Mouse (Mus musculus): ENCODE measurements around the gene 4922502D21Rik. TPM values are rescaled to one million over a fixed set of nuclear protein-coding genes. Genes with fewer than 3 reads are reported as not detected.

4922502D21Rik gene
- polyA plus RNA-seq, 1 experiment: not detected

DNA sequence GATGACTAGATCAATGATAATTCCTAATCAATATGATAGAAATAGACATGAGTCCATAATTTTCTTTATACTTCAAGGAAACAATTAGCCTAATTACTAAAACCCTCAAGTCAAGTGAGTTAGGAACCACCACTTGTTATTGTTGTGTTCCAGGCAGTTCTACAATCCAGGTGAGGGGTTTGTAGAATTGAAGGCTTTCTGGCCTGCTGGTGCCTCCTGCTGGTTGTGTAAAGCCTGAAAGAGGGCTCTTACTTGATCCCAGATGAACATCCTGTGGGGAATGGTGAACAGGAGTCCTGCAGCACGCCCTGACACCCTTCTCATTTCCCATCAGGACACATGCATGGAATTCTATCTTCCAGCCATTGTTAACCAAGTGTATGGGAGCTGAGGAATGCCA is 13.2 kb downstream of the 4922502D21Rik start:
- H3K4me3 ChIP-seq (replicated peaks): no peak overlapping the region
- H3K4me1 ChIP-seq (ENCODE audit: control insufficient read depth): no peaks in the 10 kb centered on the region
- TF ChIP-seq TAL1 (IDR thresholded peaks at IDR 0.05; ENCODE audit: low read length) (no peak), GATA1 (IDR thresholded peaks at IDR 0.05; ENCODE audit: low read length) (no peak)
- H3K9me3 ChIP-seq (ENCODE audit: control insufficient read depth, low read length): no peaks in the 10 kb centered on the region
- no peaks in the 10 kb centered on the region for H3K36me3 ChIP-seq (ENCODE audit: control insufficient read depth)
- no peaks in the 10 kb centered on the region for H3K27me3 ChIP-seq (ENCODE audit: control insufficient read depth)

DNA sequence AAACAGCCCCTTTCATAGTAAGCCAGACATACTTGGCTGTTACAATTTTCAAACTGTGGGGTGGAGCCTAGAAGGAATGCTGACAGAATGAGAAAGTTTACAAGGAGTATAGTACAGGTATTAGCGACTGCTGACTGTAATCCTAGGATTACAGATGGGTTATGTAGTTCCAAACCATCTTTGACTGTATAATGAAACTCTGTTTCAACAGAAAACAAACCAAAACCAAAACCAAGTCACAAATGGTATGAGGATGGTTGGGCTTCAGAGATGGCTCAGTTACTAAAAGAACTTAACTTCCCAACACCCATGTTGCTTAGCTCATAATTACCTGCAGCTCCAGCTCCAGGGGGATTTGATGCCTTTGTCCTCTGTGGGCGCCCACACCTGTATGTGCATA is 15.1 kb downstream of the 4922502D21Rik start:
- TF ChIP-seq TAL1 (IDR thresholded peaks at IDR 0.05; ENCODE audit: low read length): no peak
- no peak for TF ChIP-seq GATA1 (IDR thresholded peaks at IDR 0.05; ENCODE audit: low read length)
- no peak overlapping the region for H3K4me3 ChIP-seq (replicated peaks)

DNA sequence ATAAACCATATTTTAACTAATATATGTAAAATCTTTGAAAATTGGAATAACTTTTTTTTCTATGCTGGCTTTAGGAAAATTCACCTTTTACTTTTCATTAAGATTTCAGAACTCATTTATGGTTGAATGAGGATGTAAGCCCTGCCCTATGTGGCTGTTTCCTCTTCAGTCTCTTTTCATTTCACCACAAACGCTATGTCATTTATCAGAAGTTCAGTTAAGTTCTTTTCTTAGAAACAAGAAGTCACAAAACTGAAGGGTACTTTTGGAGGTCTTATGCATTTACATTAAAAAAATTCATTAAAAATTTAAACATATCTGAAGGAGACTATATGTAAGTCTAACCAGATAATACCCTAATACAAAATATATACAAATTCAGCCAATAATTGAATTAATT is 15.9 kb downstream of the 4922502D21Rik start:
- H3K4me1 ChIP-seq (ENCODE audit: control insufficient read depth): no peaks in the 10 kb centered on the region
- no peaks in the 10 kb centered on the region for H3K9me3 ChIP-seq (ENCODE audit: control insufficient read depth, low read length)
- no peak for TF ChIP-seq TAL1 (IDR thresholded peaks at IDR 0.05; ENCODE audit: low read length)
- no peak for TF ChIP-seq GATA1 (IDR thresholded peaks at IDR 0.05; ENCODE audit: low read length)
- H3K36me3 ChIP-seq (ENCODE audit: control insufficient read depth): no peaks in the 10 kb centered on the region
- H3K4me3 ChIP-seq (replicated peaks): no peak overlapping the region
- no peaks in the 10 kb centered on the region for H3K27me3 ChIP-seq (ENCODE audit: control insufficient read depth)

More for the DNA sequence above, 15.1 kb downstream of the 4922502D21Rik start:
- no peaks in the 10 kb centered on the region for H3K27me3 ChIP-seq (ENCODE audit: control insufficient read depth)
- H3K9me3 ChIP-seq (ENCODE audit: control insufficient read depth, low read length): no peaks in the 10 kb centered on the region
- H3K4me1 ChIP-seq (ENCODE audit: control insufficient read depth): no peaks in the 10 kb centered on the region
- no peaks in the 10 kb centered on the region for H3K36me3 ChIP-seq (ENCODE audit: control insufficient read depth)

DNA sequence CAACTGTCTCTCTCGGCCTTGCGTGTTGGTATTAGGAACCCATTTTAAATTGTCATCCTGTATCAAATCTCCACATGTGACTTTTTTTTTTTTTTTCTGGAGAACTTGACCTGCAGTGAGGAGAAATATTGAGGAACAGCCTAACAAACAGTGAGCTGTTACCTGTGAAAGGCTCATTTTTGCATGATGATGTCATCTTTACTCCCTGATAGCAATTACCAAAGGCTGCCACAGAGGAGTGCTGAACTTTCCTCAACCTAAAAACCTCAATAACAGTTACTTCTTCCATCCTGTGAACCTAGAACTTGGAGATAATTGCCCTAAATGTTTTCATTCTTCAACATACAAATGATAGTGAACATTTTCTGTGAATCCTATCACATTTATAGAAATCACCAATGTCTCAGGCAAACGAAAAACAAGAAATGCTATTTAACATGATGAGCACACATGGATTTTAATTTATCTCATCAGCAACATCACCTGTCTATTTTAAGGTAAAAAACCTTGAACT is 16.9 kb downstream of the 4922502D21Rik start:
- H3K27me3 ChIP-seq (ENCODE audit: control insufficient read depth): no peaks in the 10 kb centered on the region
- H3K4me3 ChIP-seq (replicated peaks): no peak overlapping the region
- H3K36me3 ChIP-seq (ENCODE audit: control insufficient read depth): no peaks in the 10 kb centered on the region
- TF ChIP-seq TAL1 (IDR thresholded peaks at IDR 0.05; ENCODE audit: low read length) (no peak), GATA1 (IDR thresholded peaks at IDR 0.05; ENCODE audit: low read length) (no peak)
- no peaks in the 10 kb centered on the region for H3K4me1 ChIP-seq (ENCODE audit: control insufficient read depth)
- H3K9me3 ChIP-seq (ENCODE audit: control insufficient read depth, low read length): no peaks in the 10 kb centered on the region

DNA sequence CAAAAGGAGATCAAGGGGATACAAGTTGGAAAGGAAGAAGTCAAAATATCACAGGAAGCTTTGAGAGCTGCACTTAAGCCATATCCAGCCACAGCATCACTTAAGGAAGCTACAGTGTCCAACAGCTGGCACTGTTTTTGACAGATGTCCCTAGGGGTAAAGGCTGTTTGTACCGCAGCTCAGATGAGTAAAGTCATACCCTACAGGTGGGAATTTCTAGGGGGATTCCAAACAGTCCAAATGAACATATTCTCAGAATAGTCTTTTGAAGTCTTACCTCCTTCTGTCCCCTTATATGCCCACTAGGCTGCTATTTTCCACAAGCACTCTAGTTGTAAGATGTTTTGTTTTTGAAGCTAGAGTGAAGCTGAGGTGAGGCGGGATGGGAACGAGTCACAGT is 19.1 kb downstream of the 4922502D21Rik start:
- H3K27me3 ChIP-seq (ENCODE audit: control insufficient read depth): no peaks in the 10 kb centered on the region
- H3K4me3 ChIP-seq (replicated peaks): no peak overlapping the region
- no peaks in the 10 kb centered on the region for H3K36me3 ChIP-seq (ENCODE audit: control insufficient read depth)
- TF ChIP-seq TAL1 (IDR thresholded peaks at IDR 0.05; ENCODE audit: low read length): no peak
- TF ChIP-seq GATA1 (IDR thresholded peaks at IDR 0.05; ENCODE audit: low read length): no peak
- no peaks in the 10 kb centered on the region for H3K4me1 ChIP-seq (ENCODE audit: control insufficient read depth)
- H3K9me3 ChIP-seq (ENCODE audit: control insufficient read depth, low read length): no peaks in the 10 kb centered on the region

DNA sequence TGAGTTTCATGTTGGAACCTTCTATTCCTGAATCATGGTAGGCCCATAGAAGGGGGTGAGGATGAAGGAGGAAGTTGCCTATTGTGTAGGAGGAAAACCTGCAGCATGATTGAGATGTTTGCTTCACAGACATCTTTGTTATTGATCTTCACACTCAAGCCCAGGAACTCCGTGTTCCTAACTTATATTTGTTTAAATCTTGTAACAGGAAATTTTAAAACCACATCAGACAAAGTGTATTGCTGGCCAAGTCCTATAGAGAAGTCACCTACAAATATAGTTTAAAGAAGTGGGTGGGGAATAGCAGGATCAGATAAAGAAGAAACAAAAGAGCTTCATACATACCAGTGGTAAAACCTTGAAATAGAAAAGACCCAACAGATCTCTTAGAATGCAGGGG is 27.4 kb downstream of the 4922502D21Rik start:
- no peaks in the 10 kb centered on the region for H3K4me1 ChIP-seq (ENCODE audit: control insufficient read depth)
- no peaks in the 10 kb centered on the region for H3K9me3 ChIP-seq (ENCODE audit: control insufficient read depth, low read length)
- H3K27me3 ChIP-seq (ENCODE audit: control insufficient read depth): no peaks in the 10 kb centered on the region
- TF ChIP-seq GATA1 (IDR thresholded peaks at IDR 0.05; ENCODE audit: low read length) (no peak), TAL1 (IDR thresholded peaks at IDR 0.05; ENCODE audit: low read length) (no peak)
- no peak overlapping the region for H3K4me3 ChIP-seq (replicated peaks)
- H3K36me3 ChIP-seq (ENCODE audit: control insufficient read depth): no peaks in the 10 kb centered on the region

DNA sequence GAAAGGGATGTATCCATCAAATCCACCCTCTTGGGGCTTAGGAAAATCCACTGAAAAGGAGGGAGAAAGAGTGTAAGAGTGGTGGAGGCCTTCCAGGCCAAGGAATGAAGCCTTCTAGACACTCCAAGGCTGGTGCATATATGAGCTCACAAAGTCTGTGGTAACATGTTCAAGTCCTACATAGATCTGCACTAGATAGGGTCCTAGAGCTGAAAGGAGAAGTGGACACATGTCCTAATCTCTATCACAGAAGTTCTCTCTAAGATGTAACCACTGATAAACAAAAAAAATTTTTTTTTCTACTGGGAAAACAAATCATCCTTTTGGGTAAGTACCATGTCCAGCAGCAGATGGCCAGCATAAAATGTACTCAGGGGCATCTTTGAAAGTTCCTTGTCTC is 42.9 kb downstream of the 4922502D21Rik start:
- Histone ChIP-seq H3K4me3 (replicated peaks) (no peak overlapping the region), H3K4me1 (ENCODE audit: control insufficient read depth) (no peaks in the 10 kb centered on the region), H3K36me3 (ENCODE audit: control insufficient read depth) (no peaks in the 10 kb centered on the region), H3K9me3 (ENCODE audit: control insufficient read depth, low read length) (no peaks in the 10 kb centered on the region), H3K27me3 (ENCODE audit: control insufficient read depth) (no peaks in the 10 kb centered on the region)
- TF ChIP-seq GATA1 (IDR thresholded peaks at IDR 0.05; ENCODE audit: low read length): no peak
- no peak for TF ChIP-seq TAL1 (IDR thresholded peaks at IDR 0.05; ENCODE audit: low read length)

DNA sequence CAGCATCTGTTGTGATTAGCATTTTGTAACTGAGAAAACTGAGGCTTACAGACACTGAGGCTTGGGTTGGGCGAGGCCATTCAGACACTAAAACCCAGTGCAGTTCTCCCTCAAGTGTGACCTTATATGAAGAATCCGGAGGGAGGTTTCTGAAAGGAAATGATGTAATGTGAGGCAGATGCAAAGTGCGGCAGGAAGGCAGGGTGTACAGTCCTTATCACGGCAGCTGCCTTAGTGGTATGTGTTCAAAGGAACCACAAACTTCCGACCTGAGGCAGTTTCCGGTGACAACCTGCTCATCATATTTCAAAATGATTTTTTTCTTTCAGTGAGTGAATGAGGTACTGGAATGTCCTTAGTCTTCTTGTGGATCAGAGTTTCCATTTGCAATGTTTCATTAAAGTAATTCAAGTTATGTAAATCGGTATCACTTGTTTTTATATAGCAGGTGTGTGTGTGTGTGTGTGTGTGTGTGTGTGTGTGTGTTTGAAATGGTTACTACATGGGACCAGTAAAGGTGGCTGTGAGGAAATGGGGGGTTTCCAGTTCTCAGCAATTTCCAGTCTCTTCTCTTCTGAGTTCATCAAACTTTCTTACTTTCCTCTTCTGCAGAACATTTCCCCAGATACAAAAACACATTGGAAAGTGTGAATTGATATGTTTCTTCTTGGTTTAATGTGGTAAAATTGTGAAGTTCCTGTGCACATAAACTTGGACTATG is 47.1 kb downstream of the 4922502D21Rik start:
- no peaks in the 10 kb centered on the region for H3K27me3 ChIP-seq (ENCODE audit: control insufficient read depth)
- H3K9me3 ChIP-seq (ENCODE audit: control insufficient read depth, low read length): no peaks in the 10 kb centered on the region
- H3K4me3 ChIP-seq (replicated peaks): no peak overlapping the region
- no peak for TF ChIP-seq TAL1 (IDR thresholded peaks at IDR 0.05; ENCODE audit: low read length)
- TF ChIP-seq GATA1 (IDR thresholded peaks at IDR 0.05; ENCODE audit: low read length): no peak
- no peaks in the 10 kb centered on the region for H3K4me1 ChIP-seq (ENCODE audit: control insufficient read depth)
- H3K36me3 ChIP-seq (ENCODE audit: control insufficient read depth): no peaks in the 10 kb centered on the region

DNA sequence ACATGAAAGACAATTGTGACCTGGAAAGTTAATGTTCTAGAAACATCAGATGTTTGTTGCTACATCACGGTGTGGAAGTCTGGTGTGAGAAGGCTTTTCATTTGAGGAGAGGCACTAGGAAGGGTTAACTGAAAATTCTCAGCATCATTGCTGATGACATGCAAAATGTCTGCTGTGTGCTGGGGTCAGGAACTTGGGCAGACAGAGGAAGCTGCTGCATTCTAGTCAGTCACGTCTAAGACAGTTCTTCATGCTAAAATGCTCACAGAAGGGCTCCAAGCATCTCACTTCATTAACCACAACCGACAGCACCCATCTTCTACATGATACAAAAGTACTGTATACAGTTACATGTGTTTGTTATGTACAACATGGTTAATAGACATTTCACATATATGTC is 48.3 kb downstream of the 4922502D21Rik start:
- H3K4me3 ChIP-seq (replicated peaks): no peak overlapping the region
- no peaks in the 10 kb centered on the region for H3K9me3 ChIP-seq (ENCODE audit: control insufficient read depth, low read length)
- H3K27me3 ChIP-seq (ENCODE audit: control insufficient read depth): no peaks in the 10 kb centered on the region
- no peaks in the 10 kb centered on the region for H3K4me1 ChIP-seq (ENCODE audit: control insufficient read depth)
- TF ChIP-seq TAL1 (IDR thresholded peaks at IDR 0.05; ENCODE audit: low read length) (no peak), GATA1 (IDR thresholded peaks at IDR 0.05; ENCODE audit: low read length) (no peak)
- H3K36me3 ChIP-seq (ENCODE audit: control insufficient read depth): no peaks in the 10 kb centered on the region
